Mouse (Mus musculus) heart, adult 2 months (tissue): Measurements from ENCODE around the gene Esr1.

Source experiments
- CTCF ChIP-seq: fragments of 200-600 bp; IDR thresholded peaks from 2 replicates; pipeline ENCODE4 v1.8.1; 2022; ENCODE audit warnings: antibody characterized with exemption, mild to moderate bottlenecking, moderate library complexity
- EP300 ChIP-seq: fragments of 200-500 bp; IDR thresholded peaks from 2 replicates; pipeline ENCODE4 v1.6.1; 2011; ENCODE audit warnings: low read depth, low read length, control low read depth; ENCODE audit not compliant: insufficient read depth

- TF ChIP-seq EP300, result no peak
- no peak for TF ChIP-seq CTCF
Measured at GRCm38 (mm10) chr10:4646851-4647250, 35.5 kb downstream of the Esr1 start.
